Mouse (Mus musculus) lung, postnatal 0 days (tissue): Measurements from ENCODE around the gene Jagn1.

Experiments used
- CTCF ChIP-seq: IDR thresholded peaks from 2 replicates; pipeline ENCODE4 v1.5.1; 2016; ENCODE audit warnings: antibody characterized with exemption, mild to moderate bottlenecking
- EP300 ChIP-seq: IDR thresholded peaks from 2 replicates; pipeline ENCODE4 v1.6.1; 2016; ENCODE audit warnings: antibody characterized with exemption, mild to moderate bottlenecking, control low read depth

DNA sequence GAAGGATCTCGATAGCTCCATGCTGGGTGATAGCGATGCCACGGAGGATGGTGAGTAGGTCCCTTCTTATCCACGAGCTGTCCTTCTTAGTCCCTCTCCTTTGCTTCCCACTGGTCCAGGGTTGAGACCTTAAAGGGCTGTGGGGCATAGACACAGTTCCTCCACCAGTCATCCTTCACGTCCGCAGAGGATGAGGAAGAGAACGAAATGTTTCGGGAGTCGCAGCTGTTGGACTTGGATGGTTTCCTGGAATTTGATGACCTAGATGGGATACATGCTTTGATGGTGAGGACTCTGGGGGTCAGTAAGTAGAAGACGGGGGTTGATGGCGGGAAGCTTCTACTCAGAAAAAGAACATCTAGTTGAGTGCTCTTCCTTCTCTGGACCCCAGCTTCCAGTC, 47.6 kb upstream of the Jagn1 start:
- no peak for TF ChIP-seq CTCF
- no peak for TF ChIP-seq EP300
